Mouse (Mus musculus): ENCODE measurements around the gene Map4k2.

GRCm38 (mm10) chr19:6348717-6349116, 7.8 kb downstream of the Map4k2 start:
- TF ChIP-seq CTCF (IDR thresholded peaks at IDR 0.05; ENCODE audit: control insufficient read depth, insufficient read depth, insufficient read length) (no peak), MYOG (IDR thresholded peaks at IDR 0.05; ENCODE audit: control insufficient read depth, extremely low read depth, insufficient read length) (no peak), MAX (IDR thresholded peaks at IDR 0.05) (no peak), USF1 (IDR thresholded peaks at IDR 0.05; ENCODE audit: low read depth) (no peak), CEBPB (IDR thresholded peaks at IDR 0.05; ENCODE audit: low read depth) (no peak), MYOD1 (IDR thresholded peaks at IDR 0.05; ENCODE audit: control insufficient read depth, insufficient read length, low read depth) (no peak)

All from C2C12 (cell line).